Mouse (Mus musculus): ENCODE results near the gene 1700061G19Rik.

DNA sequence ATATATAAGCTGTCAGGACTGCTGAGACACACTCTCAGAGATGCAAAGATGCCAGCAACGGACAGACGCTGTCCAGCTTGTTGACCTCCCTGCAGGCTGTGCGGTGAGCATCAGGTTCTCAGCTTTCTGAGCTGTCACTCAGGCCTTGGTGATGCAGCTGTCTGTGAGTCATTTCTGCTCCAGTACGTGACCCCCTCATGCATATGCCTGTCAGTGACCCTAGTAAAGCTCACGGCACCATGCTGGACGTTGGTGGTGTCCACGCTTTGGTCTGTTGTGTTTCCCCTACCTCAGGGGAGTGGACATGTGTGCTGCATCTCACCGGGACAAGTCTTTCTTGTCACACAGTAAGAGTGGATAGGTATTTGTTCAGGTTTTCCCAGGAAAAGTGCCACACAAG is 3.5 kb upstream of the 1700061G19Rik start:
- no peak for TF ChIP-seq POLR2A (IDR thresholded peaks at IDR 0.05; ENCODE audit: low read depth, low read length)
- TF ChIP-seq CTCF (IDR thresholded peaks at IDR 0.05; ENCODE audit: extremely low read depth, insufficient read depth, insufficient read length, insufficient replicate concordance): no peak

Data from spleen, adult 2 months (tissue).